Mouse (Mus musculus) layer of hippocampus, postnatal 10 days (tissue): ENCODE measurements around the gene Rassf7. TPM values are rescaled to one million over a fixed set of nuclear protein-coding genes. Genes with fewer than 3 reads are reported as not detected.

Experiments used
- DNase-seq, 2 experiments: peaks; one replicate each; pipeline ENCODE4 v3.0.0; 2021; ENCODE audit warnings: low spot score in 2 of 2
- total RNA-seq, 2 experiments: library from RNA; stranded (reverse); gene quantifications; 2 replicates each; pipeline ENCODE4 v1.2.3; 2021

Rassf7 gene
- total RNA-seq, 2 experiments from 2014 or later = 1.6 to 1.7 TPM

DNA sequence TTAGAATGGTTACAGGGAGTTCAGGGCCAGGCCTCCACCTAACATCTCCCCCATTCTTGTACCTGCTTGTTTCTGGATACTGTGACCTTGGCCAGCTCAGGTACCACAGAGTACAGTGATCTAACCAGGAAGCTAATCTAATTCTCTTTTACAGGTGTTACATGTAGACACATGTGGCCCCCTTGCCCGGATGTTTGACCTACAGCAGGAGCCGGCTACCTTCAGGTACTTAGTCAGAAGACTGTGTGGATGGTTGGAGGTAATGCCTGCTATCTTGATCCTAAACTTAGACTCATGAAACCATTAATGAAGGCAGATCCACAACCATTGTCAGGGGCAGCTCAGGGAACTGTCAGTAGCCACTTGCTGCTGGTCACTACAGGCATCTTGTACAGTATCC is 19.9 kb upstream of the Rassf7 start:
- no peak for DNase-seq

DNA sequence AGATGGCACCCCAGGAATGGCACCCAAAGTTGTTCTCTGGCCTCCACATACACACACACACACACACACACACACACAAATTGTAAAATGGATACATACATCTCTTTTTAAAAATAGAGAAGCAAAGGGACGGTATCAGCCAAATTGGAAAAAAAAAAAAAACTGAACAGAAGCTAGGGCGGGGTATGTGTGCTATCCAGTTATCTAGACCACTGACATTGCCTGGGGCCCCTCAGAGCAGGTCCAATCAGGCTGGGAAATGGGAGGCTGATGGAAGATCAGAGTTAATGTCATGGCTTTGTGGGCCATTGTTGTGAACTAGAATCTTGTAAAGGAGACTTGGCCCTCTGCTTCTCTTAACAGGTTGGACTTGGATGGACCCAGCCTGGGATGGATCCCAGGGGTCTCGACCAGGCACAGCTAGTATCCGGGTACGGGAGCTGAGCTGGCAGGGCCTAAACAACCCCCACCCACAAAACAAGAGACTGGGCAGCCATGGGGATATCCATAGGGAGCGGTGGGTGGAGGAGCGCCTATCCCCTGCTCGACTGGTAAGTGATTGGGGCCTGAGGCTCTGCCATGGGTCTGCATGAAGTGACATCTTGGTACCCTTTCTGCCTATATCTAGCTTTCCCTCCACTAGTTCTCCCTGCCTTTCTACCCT is 18.9 kb upstream of the Rassf7 start:
- DNase-seq = no peak

DNA sequence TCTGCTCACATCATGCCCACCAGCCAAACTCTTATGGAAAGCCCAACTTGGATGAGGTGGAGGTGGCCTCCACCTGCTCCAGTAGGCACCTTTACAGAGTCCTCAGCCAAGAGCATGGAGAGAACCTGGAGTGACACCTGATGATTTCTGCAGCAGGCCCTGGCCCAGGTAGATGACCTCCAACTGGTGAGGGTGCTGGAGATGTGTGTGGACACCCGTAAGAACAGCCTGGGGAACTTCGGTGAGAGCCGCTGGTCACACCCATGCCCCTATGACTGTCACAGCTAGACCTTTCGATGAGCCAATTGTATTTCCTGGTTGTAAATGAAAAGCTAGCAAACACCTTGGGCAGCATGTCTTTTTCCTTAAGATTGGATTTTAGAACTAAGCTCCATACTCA is 17.5 kb upstream of the Rassf7 start:
- DNase-seq = no peak

DNA sequence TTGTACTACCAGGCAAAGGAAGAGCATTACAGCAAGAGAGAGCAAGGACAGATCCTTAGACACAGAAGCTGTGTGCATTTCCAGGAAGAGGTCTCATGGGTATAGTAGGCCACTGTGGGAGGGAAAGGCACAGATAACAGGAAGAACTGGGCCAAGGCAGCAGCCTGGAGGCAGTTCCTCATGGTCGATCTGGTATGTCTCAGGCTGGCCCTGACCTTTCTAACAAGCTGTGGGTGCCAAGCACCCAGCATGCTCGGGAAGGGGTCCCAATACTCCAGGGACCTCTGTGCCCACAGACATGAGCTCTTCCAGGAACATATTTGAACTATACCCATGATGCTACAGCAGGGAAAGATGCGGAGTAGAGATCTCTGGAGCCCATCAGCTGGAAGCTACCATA is 11.1 kb upstream of the Rassf7 start:
- DNase-seq = no peak

DNA sequence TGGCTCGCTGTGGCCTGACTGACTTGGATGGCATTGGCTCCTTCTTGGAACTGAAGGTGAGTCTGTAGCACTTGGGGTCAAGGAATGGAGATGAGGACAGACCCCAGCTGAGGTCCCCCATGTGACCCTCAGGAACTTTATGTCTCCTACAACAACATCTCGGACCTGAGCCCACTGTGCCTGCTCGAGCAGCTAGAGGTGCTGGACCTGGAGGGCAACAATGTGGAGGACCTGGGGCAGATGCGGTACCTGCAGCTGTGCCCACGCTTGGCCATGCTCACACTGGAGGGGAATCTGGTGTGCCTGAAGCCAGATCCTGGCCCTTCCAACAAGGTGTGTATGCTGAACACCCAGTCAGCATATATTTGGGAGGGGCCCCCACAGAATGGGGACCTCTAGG is 10.2 kb upstream of the Rassf7 start:
- no peak for DNase-seq

DNA sequence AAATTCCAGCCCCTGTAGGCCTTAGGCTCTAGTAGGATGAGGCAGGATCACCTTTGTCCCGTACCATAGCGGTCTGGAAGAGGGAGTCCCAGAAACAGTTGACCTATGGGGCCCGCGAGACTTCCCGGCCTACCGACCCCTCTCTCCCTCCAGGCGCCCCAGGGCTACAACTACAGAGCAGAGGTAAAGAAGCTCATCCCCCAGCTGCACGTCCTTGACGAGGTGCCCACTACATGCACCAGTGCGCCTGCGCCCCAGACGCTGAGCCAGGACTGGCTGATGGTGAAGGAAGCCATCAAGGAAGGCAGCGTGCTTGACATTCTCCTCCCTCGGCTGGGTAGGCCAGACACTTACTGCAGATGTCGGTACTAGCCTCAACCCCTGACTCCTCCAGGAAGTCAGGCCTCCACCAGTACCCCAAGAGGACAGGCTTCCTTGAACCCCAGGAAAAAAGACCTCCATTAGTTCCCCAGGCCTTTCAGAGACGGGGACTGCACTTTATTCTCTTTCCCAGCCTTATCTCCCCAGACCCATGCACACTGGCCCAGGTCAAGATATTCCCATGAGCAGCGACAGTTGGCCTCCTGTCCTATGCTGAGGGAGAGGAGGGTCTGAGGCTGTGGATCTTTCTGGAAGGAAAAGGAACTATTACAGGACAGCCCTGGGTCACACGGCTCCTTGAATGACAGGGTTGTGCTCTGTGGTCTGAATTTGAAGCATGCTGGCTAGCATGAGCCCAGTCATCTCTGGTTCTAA is 9.3 kb upstream of the Rassf7 start:
- DNase-seq = no peak

DNA sequence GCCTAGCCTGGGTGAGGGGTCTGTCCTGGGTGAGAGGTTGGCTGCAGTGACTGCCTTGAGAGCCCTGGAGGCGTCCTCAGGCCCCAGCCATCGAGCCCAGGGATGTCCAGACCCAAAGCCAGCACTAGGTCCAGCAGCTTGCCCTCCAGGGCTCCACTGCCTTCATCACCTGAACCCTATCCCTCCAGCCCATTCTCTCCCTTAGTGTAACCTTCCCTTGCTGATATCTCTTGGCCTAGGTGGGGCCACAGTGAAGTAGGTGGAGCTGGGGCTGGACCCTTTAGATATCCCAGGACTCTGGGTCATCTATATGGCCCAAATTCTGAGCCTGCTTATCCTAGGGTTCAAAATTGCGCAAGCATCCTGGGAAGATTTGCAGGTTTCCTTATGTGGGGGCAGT is 6.1 kb upstream of the Rassf7 start:
- DNase-seq = no peak

DNA sequence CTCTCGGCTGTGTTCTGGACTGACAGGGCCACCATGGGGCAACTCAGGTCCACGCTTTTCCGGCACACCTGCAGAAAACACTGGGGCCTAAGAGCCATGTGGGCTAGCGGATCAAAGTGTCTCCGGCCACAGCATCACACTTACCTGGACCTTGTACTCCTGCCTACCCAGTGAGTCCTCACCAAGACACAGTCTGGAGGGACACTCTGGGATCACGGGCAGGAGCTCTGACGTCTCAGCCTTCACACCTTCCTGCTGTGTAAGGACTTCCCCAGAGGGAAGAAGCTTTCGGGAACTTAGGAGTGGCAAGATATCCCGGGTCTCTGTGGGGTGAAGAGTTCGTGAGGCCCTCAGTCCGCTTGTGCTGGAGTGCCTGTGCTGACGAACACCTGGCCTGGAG is 5.5 kb upstream of the Rassf7 start:
- no peak for DNase-seq

DNA sequence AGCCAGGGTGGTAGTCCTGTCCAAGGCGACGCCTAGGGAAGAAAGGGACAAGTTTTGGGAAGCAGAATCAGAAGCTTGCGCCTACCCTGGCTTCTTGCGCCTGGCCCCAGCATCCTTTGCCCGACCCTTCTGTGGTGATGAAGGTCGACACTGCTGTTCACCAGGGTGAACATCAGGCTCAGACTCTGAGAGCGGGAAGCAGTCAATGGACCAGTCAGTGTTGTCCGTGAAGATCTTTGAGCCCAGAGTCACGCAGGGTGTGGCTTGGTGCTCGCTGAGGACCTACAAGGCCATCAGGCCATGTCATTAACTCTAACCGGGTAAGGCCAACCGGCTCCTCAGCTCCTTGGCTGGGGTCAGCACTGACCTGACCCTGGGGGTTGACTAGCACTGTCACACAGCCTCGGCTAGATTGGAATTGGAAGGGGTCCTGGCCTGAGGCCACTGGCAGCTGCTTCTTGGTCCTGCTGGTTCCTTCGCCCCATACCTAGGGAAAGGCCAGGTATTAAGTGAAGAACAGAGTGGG is 5.0 kb upstream of the Rassf7 start:
- DNase-seq = peak in 1 of 2 experiments; percentile 2

DNA sequence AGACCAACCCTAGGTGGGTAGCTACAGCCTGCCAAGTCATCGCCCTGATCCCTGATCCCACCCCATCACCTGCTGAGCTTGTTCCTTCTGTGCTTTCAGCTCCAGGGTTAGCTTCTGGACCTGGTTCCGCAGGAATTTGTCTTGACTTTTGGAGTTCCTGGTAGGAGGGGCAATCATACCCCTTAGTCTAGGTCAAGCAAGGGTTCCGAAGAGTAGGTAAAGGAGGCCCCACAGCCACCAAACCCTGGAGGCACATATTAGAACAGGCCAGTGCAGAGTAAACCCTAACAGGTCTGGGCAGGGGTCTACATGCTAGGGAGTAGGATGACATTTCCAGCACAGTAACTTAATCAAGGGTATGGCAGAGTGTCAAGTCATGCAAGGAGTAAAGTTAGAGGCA is 2.5 kb upstream of the Rassf7 start:
- DNase-seq = no peak

DNA sequence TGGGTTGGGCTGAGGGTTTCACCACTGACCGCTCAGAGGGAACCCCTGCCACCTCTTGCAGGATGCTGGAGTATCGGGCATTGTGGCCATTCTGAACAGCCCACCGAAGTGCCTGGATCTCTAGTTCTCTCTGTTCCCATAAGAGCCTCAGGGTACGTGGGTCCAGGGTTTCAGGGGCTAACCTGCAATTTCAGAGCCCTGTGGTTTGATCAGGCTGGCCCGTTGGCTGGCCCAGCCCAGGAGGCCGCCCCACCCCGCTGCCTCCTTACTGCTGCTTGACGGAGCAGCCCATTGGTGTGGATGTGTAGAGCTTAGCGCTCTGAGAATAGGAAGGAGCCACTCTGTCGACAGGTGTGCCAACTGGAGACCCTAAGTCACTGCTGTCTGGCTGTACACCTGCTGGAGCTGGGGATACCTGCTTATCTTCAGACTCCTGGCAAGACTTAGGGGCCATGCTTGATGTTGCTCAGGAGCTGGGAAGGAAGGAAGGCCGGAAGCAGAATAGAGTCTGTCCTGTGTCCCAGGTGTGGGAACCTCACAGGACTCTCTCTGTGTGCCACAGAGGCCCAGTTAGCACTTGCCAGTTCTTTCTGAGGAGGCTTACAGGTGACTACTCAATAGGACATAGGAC is 1.9 kb upstream of the Rassf7 start, which contains the start of gene Lmntd2:
TSS of gene Lmntd2 (minus strand) at position 476 of the 631 bp plus-strand sequence.
- DNase-seq = no peak

DNA sequence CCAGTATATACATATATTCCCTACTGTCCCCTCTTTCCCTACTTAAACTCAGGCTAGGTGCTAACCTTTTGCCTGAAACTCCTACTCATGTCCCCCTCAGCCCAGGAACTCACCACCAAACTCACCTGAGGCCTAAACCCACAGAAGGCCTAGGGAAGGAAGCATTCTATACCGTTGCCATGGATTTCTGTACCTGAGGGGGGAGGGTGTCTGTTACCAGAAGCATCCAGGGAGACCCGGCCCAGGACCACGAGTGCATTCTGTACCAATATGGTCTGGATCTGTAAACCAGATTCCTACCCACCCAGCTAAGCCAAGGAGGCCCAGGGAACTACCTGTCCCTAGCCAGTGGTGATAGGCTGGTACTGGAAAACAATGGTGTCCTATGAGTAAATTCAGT is 1.4 kb upstream of the Rassf7 start:
- DNase-seq = no peak

DNA sequence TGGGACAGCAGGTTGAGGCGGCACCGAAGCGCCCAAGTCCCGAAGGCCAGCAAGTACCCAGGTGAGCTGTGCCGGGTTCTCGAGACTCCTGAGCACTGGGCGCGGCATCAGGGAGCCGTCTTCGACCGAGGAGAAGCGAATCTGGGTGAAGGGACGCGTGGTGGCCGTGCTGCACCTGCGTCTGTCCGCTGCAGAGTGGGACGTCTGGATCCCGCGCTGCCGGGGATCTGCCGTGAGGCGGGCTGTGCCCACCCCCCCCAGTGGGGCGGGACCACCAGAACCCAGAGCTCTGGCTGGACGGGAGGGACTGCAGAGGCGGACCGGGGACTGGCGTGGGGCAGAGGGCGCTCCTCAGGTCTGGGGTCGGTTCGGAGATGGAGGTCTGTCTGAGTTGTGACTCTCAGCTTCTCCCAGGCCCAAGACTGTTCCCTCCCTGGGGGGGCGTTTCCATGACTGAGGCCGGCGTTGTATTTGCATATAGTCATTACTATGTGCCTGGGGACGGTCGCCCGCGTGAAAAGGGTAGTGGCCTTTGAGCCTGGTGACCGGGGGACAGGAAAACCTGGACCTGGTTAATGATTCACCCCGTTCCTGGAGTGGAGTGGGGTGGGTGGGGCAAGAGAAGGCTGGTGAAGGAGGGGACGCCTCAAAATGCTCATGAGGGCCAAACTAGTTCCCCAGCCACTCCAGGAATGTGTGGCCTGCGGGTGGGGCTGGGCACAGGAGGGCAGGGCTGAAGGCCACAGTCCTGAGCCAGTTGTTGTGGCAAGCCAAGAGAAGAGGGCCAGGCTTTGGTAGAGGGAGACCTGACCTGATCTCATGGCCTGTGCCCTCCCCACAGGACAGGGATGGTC is 447 bp downstream of the Rassf7 start:
- peak in 1 of 2 experiments; percentile 22 for DNase-seq

DNA sequence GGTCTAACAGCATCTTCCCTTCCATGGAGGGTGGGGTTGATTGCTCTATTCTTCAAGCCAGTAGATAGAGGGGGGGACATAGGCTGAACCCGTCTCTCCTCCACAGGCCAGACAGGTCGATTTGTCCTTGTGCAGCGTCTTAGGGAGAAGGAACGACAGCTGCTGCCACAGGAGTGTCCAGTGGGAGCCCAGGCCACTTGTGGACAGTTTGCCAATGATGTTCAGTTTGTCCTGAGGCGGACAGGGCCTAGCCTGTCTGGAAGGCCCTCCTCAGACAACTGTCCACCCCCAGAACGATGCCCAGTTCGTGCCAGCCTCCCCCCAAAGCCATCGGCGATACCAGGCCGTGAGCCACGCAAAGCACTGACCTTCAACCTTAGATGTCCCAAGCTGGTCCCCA is 1.2 kb downstream of the Rassf7 start:
- DNase-seq = no peak

DNA sequence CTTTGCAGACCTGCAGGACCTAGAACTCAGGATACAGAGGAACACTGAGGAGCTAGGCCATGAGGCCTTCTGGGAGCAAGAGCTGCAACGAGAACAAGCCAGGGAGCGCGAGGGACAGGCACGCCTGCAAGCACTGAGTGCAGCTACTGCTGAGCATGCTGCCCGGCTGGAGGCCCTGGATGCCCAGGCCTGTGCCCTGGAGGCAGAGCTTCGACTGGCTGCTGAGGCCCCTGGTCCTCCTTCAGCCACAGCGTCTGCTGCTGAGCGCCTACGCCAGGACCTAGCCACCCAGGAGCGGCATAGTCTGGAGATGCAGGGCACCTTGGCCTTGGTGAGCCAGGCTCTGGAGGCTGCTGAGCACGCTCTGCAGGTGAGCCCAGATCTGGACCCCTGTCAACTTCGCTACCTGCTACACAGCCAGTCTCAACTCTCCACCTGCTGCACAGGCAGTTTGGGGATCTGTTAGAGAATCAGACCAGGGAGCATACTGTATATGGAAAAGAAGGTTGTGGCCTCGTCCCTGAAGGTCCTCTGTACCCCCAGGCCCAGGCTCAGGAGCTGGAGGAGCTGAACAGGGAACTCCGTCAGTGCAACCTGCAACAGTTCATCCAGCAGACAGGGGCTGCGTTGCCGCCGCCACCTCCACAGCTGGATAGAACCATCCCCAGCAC is 1.8 kb downstream of the Rassf7 start:
- DNase-seq = no peak

DNA sequence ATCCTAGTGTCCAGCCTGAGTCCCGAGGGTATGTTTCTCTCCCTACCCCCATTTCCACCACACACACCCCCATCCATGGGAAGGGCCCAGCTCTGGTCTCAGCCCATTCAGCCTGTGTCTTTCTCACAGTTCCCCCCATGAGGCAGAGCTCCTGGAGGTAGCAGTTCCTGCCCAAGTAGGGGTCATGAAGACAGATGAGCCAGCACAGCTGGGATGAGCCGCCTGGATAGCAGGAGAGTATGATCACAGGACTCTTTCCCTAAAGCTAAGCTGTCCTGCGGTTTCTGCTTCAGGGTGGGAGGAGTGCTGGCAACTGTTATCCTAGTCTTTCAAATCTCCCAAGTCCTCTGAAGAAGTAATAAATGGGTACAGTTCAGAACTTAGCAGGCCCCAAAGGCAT is 2.5 kb downstream of the Rassf7 start:
- DNase-seq = no peak

DNA sequence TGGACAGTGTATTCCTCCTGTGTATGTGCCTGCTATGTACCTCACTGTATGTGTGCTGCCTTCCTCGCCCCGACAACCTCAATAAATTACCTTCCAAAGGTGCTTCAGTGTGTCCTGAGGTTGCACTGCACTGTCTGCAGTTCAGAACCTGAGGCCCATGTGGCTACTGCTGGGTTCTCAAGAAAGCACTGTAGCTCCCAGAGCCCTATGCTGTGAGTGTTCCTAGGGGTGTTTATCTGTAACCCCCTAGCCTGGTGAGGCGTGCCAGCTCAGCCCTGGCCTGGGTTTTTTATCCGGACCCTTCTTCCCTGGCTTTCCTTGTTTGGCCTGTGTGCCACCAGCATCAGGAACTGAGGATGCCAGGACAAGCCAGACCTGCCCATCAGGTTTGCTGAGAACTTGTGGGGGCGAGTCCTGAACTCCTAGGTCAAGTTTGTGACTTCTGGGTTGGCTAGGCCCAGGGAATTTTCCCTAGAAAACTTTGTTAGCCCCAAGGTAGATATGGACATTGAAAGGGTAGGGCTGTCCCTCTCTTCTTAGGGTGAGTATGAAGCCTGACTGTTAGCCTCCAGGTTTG is 3.0 kb downstream of the Rassf7 start:
- no peak for DNase-seq

DNA sequence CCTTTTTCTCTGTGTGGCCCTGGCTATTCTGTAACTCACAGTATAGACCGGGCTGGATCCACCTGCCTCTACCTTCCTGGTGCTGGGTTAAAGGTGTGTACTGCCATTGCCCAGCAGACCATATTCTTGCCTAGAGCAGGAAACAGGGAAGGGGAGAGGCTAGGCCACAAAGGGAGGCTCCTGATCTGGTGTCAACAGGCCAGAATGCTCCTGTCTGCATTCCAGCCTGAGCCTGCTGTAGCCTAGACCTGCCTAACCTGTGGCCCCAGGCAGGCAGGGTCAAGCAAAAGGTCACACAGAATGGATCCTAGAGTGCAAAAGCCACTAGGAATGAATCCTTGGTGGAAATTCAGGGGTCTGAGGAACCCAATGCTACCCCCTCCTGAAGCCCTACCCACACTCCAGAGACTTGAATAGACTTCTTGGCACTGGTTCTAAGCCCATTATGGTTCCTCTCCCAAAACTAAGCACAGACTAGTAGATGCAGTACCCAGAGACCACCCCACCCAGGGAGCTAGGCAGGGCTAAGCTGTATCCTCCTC is 4.0 kb downstream of the Rassf7 start:
- DNase-seq = no peak

DNA sequence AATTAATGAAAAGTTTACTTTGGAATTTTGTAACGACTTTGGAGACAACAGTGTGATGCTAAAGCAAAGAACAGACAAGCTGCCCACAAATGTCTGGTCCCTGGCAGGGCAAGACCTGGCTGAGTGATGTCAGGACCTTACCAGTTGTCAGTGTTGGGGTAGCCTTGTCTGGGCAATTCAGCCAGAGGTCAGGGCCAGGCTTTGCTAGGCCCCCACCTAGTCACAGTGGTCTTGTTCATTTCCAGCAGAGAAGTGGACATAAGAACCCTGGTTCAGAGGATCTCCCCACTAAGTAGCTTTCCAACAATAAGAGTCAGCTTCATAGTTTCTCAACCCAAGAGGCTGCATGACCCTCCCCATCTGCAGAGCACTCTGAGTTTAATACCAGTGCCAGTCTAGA is 4.7 kb downstream of the Rassf7 start:
- DNase-seq = no peak
